Mouse (Mus musculus): Measurements from ENCODE around the gene Icam1.

DNA sequence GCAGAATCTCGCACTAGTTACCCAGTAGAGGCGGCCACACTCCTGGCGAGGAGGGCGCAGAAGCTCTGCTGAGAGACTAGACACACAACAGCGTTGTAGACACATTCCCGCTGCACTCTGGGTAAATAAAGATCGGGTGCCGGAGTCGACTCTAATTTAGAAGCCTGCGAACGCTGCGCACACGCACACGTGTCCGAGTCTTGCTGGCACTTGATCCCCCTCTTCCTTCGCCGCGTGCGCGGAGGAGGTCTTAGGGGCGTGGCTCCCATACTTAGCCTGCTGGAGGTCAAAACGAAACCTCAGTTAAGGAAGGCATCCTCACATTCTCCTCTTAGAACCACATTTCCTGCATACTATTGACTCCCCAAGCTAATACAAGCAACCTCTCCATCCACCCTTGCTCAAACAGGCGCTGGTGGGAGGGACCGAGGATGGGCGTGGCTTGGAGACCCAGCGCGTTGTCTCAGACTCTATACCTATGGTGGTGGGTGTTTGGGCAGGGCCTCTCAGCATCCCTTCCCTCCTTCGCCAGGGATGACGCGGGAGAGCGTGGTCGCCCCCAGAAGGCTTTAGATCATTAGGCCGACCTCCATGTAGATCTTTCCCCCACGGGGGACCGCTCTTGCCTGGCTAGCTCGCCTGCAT, 15.6 kb downstream of the Icam1 start:
- TF ChIP-seq CTCF (IDR thresholded peaks at IDR 0.05; ENCODE audit: control insufficient read depth, insufficient read depth, insufficient read length) = no peak
- TF ChIP-seq MYOG (IDR thresholded peaks at IDR 0.05; ENCODE audit: control insufficient read depth, extremely low read depth, insufficient read length) = no peak
- no peak for TF ChIP-seq MAX (IDR thresholded peaks at IDR 0.05)
- TF ChIP-seq MYOD1 (IDR thresholded peaks at IDR 0.05; ENCODE audit: control insufficient read depth, insufficient read length, low read depth) = no peak
- no peak for TF ChIP-seq USF1 (IDR thresholded peaks at IDR 0.05; ENCODE audit: low read depth)
- TF ChIP-seq CEBPB (IDR thresholded peaks at IDR 0.05; ENCODE audit: low read depth) = no peak

Measured in C2C12 (cell line).